Mouse (Mus musculus): Measurements from ENCODE around the gene Fndc9. TPM values are rescaled to one million over a fixed set of nuclear protein-coding genes. Genes with fewer than 3 reads are reported as not detected.

The Fndc9 gene
- polyA plus RNA-seq (2014; fragmentation: Nextera tagmentation; extraction: Ambion mirVana): 0.18 and 0.35 TPM in 2 replicates

- ATAC-seq (ENCODE audit: insufficient number of reproducible peaks, insufficient read depth, low FRiP score, low read depth): no peak
- 73% methylated on average over 11 of the region's 11 CpGs for WGBS
Measured at GRCm38 (mm10) chr11:46235334-46235733, at the start of gene Fndc9. TSS of gene Fndc9 (plus strand) at chr11:46235531.

DNA sequence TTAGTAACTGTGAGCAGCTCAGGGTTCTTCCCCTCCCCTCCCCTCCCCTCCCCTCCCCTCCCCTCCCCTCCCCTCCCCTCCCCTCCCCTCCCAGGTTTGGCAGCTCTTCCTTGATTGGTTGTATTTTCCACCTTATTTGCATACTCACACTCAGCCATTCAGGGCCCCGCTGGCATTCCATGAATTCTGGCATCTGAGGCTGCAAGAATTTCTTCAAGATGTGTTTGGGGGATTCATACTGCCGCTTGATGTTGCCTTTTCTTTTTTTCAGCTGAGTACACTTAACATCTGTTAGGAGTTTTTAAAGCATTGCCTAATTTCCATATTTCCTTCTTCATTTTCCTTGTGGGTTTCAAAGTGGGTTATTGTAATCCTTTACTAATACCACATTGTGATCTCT is 47.0 kb upstream of the Fndc9 start:
- Histone ChIP-seq H3K9ac (replicated peaks; ENCODE audit: low read depth, low read length) (no peak overlapping the region), H3K27ac (ENCODE audit: low read length) (no peak overlapping the region), H3K4me3 (ENCODE audit: low read depth, low read length) (no peak overlapping the region), H3K9me3 (ENCODE audit: control insufficient read depth, low read depth, low read length) (no peaks in the 10 kb centered on the region), H3K36me3 (ENCODE audit: control insufficient read depth, insufficient read depth, low read length) (no peaks in the 10 kb centered on the region), H3K4me1 (ENCODE audit: control insufficient read depth, insufficient read depth, low read length) (0 out of 2 replicates have a peak, but pooled peaks cover 6% of the 10 kb centered on the region), H3K4me2 (replicated peaks; ENCODE audit: low read depth, low read length) (no peak overlapping the region), H3K27me3 (ENCODE audit: control insufficient read depth, insufficient read depth, low read length) (no peaks in the 10 kb centered on the region)
- ATAC-seq (ENCODE audit: insufficient number of reproducible peaks, insufficient read depth, low FRiP score, low read depth): no peak
- 58% methylated on average over 2 of the region's 2 CpGs for WGBS

More at GRCm38 (mm10) chr11:46235334-46235733, at the start of gene Fndc9:
- no peaks in the 10 kb centered on the region; the same call in 1 of the 2 replicates for H3K36me3 ChIP-seq (ENCODE audit: control insufficient read depth, insufficient read depth, low read length)
- H3K27ac ChIP-seq (ENCODE audit: low read length): no peak within 1 kb of the TSS
- H3K27me3 ChIP-seq (ENCODE audit: control insufficient read depth, insufficient read depth, low read length): no peaks in the 10 kb centered on the region
- no peak within 1 kb of the TSS for H3K4me3 ChIP-seq (ENCODE audit: low read depth, low read length)
- no peak within 1 kb of the TSS for H3K9ac ChIP-seq (replicated peaks; ENCODE audit: low read depth, low read length)
- no peaks in the 10 kb centered on the region for H3K4me1 ChIP-seq (ENCODE audit: control insufficient read depth, insufficient read depth, low read length)
- H3K9me3 ChIP-seq (ENCODE audit: control insufficient read depth, low read depth, low read length): no peaks in the 10 kb centered on the region
- H3K4me2 ChIP-seq (replicated peaks; ENCODE audit: low read depth, low read length): no peak within 1 kb of the TSS

GRCm38 (mm10) chr11:46194175-46194574 is 41.2 kb upstream of the Fndc9 start:
- no peak for ATAC-seq (ENCODE audit: insufficient number of reproducible peaks, insufficient read depth, low FRiP score, low read depth)
- H3K4me3 ChIP-seq (ENCODE audit: low read depth, low read length): no peak overlapping the region
- WGBS: 52% methylated on average over 4 of the region's 4 CpGs
- no peaks in the 10 kb centered on the region for H3K9me3 ChIP-seq (ENCODE audit: control insufficient read depth, low read depth, low read length)
- H3K27me3 ChIP-seq (ENCODE audit: control insufficient read depth, insufficient read depth, low read length): no peaks in the 10 kb centered on the region
- H3K4me2 ChIP-seq (replicated peaks; ENCODE audit: low read depth, low read length): no peak overlapping the region
- H3K9ac ChIP-seq (replicated peaks; ENCODE audit: low read depth, low read length): no peak overlapping the region
- no peaks in the 10 kb centered on the region for H3K36me3 ChIP-seq (ENCODE audit: control insufficient read depth, insufficient read depth, low read length)
- no peaks in the 10 kb centered on the region for H3K4me1 ChIP-seq (ENCODE audit: control insufficient read depth, insufficient read depth, low read length)
- no peak overlapping the region for H3K27ac ChIP-seq (ENCODE audit: low read length)

- H3K27ac ChIP-seq (ENCODE audit: low read length): no peak overlapping the region
- H3K4me2 ChIP-seq (replicated peaks; ENCODE audit: low read depth, low read length): no peak overlapping the region
- H3K4me1 ChIP-seq (ENCODE audit: control insufficient read depth, insufficient read depth, low read length): peaks cover 13% of the 10 kb centered on the region; the same call in 1 of the 2 replicates
- H3K9ac ChIP-seq (replicated peaks; ENCODE audit: low read depth, low read length): no peak overlapping the region
- H3K4me3 ChIP-seq (ENCODE audit: low read depth, low read length): no peak overlapping the region
- no peaks in the 10 kb centered on the region for H3K36me3 ChIP-seq (ENCODE audit: control insufficient read depth, insufficient read depth, low read length)
- 85% methylated on average over 11 of the region's 11 CpGs for WGBS
- no peak for ATAC-seq (ENCODE audit: insufficient number of reproducible peaks, insufficient read depth, low FRiP score, low read depth)
- H3K9me3 ChIP-seq (ENCODE audit: control insufficient read depth, low read depth, low read length): no peaks in the 10 kb centered on the region
- H3K27me3 ChIP-seq (ENCODE audit: control insufficient read depth, insufficient read depth, low read length): no peaks in the 10 kb centered on the region
Measured at GRCm38 (mm10) chr11:46200664-46201063, 34.7 kb upstream of the Fndc9 start.

- H3K27ac ChIP-seq (ENCODE audit: low read length): peak overlapping the region; percentile 46; the same call in 1 of the 2 replicates
- peaks cover 13% of the 10 kb centered on the region; the same call in 1 of the 2 replicates for H3K4me1 ChIP-seq (ENCODE audit: control insufficient read depth, insufficient read depth, low read length)
- 49% methylated on average over 20 of the region's 20 CpGs for WGBS
Measured at GRCm38 (mm10) chr11:46201636-46202546, 33.4 kb upstream of the Fndc9 start.

GRCm38 (mm10) chr11:46202547-46202887 is 32.8 kb upstream of the Fndc9 start:
- Histone ChIP-seq H3K36me3 (ENCODE audit: control insufficient read depth, insufficient read depth, low read length) (no peaks in the 10 kb centered on the region; the same call in 1 of the 2 replicates), H3K4me3 (ENCODE audit: low read depth, low read length) (no peak overlapping the region), H3K4me2 (replicated peaks; ENCODE audit: low read depth, low read length) (no peak overlapping the region), H3K4me1 (ENCODE audit: control insufficient read depth, insufficient read depth, low read length) (peaks cover 13% of the 10 kb centered on the region; the same call in 1 of the 2 replicates), H3K9ac (replicated peaks; ENCODE audit: low read depth, low read length) (no peak overlapping the region), H3K27ac (ENCODE audit: low read length) (peak overlapping the region; percentile 46; the same call in 1 of the 2 replicates), H3K27me3 (ENCODE audit: control insufficient read depth, insufficient read depth, low read length) (no peaks in the 10 kb centered on the region), H3K9me3 (ENCODE audit: control insufficient read depth, low read depth, low read length) (no peaks in the 10 kb centered on the region)
- no peak for ATAC-seq (ENCODE audit: insufficient number of reproducible peaks, insufficient read depth, low FRiP score, low read depth)
- 36% methylated on average over 10 of the region's 10 CpGs for WGBS

More at GRCm38 (mm10) chr11:46201636-46202546, 33.4 kb upstream of the Fndc9 start:
- H3K4me3 ChIP-seq (ENCODE audit: low read depth, low read length): no peak overlapping the region
- H3K9me3 ChIP-seq (ENCODE audit: control insufficient read depth, low read depth, low read length): no peaks in the 10 kb centered on the region
- H3K36me3 ChIP-seq (ENCODE audit: control insufficient read depth, insufficient read depth, low read length): no peaks in the 10 kb centered on the region
- H3K4me2 ChIP-seq (replicated peaks; ENCODE audit: low read depth, low read length): no peak overlapping the region
- no peak overlapping the region for H3K9ac ChIP-seq (replicated peaks; ENCODE audit: low read depth, low read length)
- ATAC-seq (ENCODE audit: insufficient number of reproducible peaks, insufficient read depth, low FRiP score, low read depth): peak; percentile 24; the same call in 1 of the 2 replicates
- no peaks in the 10 kb centered on the region for H3K27me3 ChIP-seq (ENCODE audit: control insufficient read depth, insufficient read depth, low read length)

GRCm38 (mm10) chr11:46204841-46205240 is 30.5 kb upstream of the Fndc9 start:
- peaks cover 13% of the 10 kb centered on the region; the same call in 1 of the 2 replicates for H3K4me1 ChIP-seq (ENCODE audit: control insufficient read depth, insufficient read depth, low read length)
- 85% methylated on average over 9 of the region's 9 CpGs for WGBS
- H3K36me3 ChIP-seq (ENCODE audit: control insufficient read depth, insufficient read depth, low read length): no peaks in the 10 kb centered on the region; the same call in 1 of the 2 replicates
- ATAC-seq (ENCODE audit: insufficient number of reproducible peaks, insufficient read depth, low FRiP score, low read depth): no peak
- no peak overlapping the region for H3K9ac ChIP-seq (replicated peaks; ENCODE audit: low read depth, low read length)
- no peak overlapping the region for H3K4me3 ChIP-seq (ENCODE audit: low read depth, low read length)
- H3K27me3 ChIP-seq (ENCODE audit: control insufficient read depth, insufficient read depth, low read length): no peaks in the 10 kb centered on the region
- H3K4me2 ChIP-seq (replicated peaks; ENCODE audit: low read depth, low read length): no peak overlapping the region
- H3K9me3 ChIP-seq (ENCODE audit: control insufficient read depth, low read depth, low read length): no peaks in the 10 kb centered on the region
- peak overlapping the region; percentile 85 for H3K27ac ChIP-seq (ENCODE audit: low read length)

- H3K4me2 ChIP-seq (replicated peaks; ENCODE audit: low read depth, low read length): no peak overlapping the region
- H3K27ac ChIP-seq (ENCODE audit: low read length): peak overlapping the region; percentile 85
- no peaks in the 10 kb centered on the region for H3K9me3 ChIP-seq (ENCODE audit: control insufficient read depth, low read depth, low read length)
- WGBS: 41% methylated on average over 17 of the region's 17 CpGs
- peak; percentile 26; the same call in 1 of the 2 replicates for ATAC-seq (ENCODE audit: insufficient number of reproducible peaks, insufficient read depth, low FRiP score, low read depth)
- H3K36me3 ChIP-seq (ENCODE audit: control insufficient read depth, insufficient read depth, low read length): no peaks in the 10 kb centered on the region; the same call in 1 of the 2 replicates
- peaks cover 13% of the 10 kb centered on the region; the same call in 1 of the 2 replicates for H3K4me1 ChIP-seq (ENCODE audit: control insufficient read depth, insufficient read depth, low read length)
- no peaks in the 10 kb centered on the region for H3K27me3 ChIP-seq (ENCODE audit: control insufficient read depth, insufficient read depth, low read length)
- H3K4me3 ChIP-seq (ENCODE audit: low read depth, low read length): no peak overlapping the region
- no peak overlapping the region for H3K9ac ChIP-seq (replicated peaks; ENCODE audit: low read depth, low read length)
Measured at GRCm38 (mm10) chr11:46205639-46206409, 29.5 kb upstream of the Fndc9 start.
